Mouse (Mus musculus) heart, adult 11 months (tissue): ENCODE measurements around the gene Slc35c2.

Experiments used
- DNase-seq: peaks from one replicate; pipeline ENCODE4 v3.0.0; 2022

The Slc35c2 gene

DNA sequence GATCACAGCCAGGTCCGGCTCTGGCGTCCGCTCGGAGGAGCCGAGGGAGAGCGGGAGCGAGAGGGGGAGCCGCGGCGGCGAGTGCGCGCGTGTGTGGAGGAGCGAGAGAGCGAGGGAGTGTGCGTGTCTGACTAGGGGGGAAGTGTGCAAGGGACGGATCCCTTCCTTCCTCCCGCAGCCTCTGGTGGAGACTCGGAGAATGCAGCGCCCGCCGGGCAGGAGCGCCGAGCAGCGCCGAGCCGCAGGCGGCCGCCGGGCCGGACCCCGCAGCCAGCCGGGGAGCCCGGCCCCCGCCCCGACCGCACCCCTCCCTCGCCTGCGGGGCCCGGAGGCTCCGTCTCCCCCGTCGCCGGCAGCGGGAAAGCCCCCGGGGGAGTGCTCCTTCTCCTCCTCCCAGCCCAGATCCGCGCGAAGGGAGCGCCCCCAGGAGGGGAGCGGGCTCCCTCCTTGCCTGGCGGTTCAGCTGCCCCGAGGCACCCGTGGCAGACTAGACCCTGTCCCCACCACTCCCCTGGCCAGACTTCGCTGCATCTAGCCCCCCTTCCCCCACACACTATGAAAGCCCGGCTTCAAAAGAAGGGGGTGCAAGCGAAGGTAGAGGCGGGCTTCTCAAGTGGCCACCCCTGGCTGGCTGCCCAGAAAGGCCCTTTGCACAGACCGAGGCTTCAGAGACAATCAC, 52.9 kb downstream of the Slc35c2 start, which contains the start of gene Cdh22:
TSS of gene Cdh22 (minus strand) at position 241 of the 679 bp plus-strand sequence.
- peak; percentile 91 for DNase-seq

DNA sequence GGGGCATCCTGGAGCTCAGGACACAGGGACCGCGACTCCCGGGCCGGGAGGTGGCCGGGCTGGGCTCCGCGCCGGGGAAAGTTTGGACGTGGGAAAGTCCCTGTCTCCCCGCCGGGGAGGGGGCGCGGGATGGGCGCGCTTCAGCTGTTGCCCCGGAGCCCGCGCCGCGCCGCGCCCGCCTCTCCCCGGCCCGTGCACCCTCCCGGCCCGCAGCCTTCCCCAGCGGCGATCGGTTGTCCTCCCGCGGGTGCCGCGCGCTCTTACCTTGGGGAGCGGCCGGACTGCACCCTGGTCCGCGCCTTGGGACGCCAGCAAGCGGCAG, 53.4 kb downstream of the Slc35c2 start:
- no peak for DNase-seq

DNA sequence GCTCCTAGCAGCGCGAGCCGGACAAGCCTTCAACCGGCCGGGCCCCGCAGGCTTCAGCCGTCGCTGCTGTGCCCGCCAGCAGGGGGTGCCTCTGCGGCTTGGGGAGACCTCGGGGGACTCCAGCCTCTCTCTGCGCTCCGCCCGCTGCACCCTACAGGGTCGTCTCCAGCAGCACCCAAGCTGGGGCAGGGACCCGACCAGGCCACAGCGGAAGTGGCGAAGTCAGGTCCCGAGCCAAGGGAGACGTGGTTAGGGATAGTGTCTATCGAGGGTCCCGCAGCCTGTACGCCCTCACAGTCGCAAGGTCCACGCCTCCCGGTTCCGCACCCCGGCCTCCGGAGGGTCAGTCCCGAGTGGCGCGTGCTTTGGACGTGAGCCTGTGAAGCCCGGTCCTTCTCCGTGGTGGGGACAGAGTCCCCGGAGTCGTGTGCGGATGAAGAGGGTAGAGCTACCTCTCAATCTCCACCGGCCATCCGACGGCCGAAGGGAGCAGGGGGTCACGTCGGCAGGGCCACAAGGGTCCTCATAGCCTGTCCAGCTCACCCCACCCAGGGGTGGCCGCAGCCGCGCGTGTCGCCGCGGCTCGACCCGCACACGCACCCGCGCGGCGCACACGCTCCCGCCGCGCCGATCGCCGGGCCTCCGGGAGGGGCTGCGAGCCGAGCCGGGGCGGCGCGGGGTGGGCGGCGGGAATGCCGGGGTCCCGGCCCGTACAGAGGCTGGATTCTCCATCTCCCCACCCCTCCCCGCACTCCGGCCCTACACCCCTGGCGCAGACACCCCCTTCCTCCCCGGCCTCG, 54.0 kb downstream of the Slc35c2 start:
- peak; percentile 92 for DNase-seq

DNA sequence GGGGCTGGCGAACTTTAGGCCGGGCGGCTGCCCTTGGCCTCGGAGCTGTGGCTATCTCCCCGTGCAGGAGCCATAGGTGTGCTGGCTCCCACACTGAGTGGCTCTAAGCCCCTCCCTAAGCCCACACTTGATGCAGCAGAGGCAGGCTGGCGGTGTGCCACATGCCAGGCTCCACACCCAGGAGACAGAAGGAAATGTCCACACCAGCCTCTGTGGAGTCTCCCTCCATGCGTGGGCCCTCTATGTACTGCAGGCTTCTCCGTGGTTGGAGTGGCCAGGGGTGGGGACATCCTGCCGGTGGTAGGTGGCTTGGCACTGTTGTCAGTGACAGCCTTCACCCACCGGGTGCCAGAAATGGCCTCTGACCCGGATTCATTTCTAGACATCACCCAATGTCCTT, 58.6 kb downstream of the Slc35c2 start:
- DNase-seq = no peak
